Mouse (Mus musculus) limb, embryonic 10.5 days (tissue): ENCODE measurements at regions not wholly inside any gene's neighbourhood (a gene's known extent, or its start where the extent isn't known, plus 50 kb on each side); places are given as distances from the start of the nearest gene placed in this dataset.

Experiments used
- DNase-seq: peaks from one replicate; pipeline ENCODE4 v3.0.0-alpha.2; 2017; ENCODE audit warnings: low spot score
- H3K27ac ChIP-seq: fragments of 300-500 bp; sonication (generic); 2 replicates; pipeline ENCODE4 v1.5.1; 2016; ENCODE audit warnings: mild to moderate bottlenecking
- H3K27me3 ChIP-seq: fragments of 300-500 bp; sonication (generic); 2 replicates; pipeline ENCODE4 v1.6.1; 2016; ENCODE audit warnings: low read depth, mild to moderate bottlenecking; ENCODE audit not compliant: poor library complexity, severe bottlenecking
- H3K36me3 ChIP-seq: fragments of 300-500 bp; sonication (generic); 2 replicates; pipeline ENCODE4 v1.6.1; 2016; ENCODE audit warnings: mild to moderate bottlenecking, moderate library complexity
- H3K4me1 ChIP-seq: fragments of 300-500 bp; sonication (generic); 2 replicates; pipeline ENCODE4 v1.6.1; 2016
- H3K4me3 ChIP-seq: fragments of 300-500 bp; sonication (generic); 2 replicates; pipeline ENCODE4 v1.5.1; 2016; ENCODE audit warnings: mild to moderate bottlenecking, moderate library complexity
- H3K9me3 ChIP-seq: fragments of 300-500 bp; sonication (generic); replicated peaks from 2 replicates; pipeline ENCODE4 v1.6.1; 2016; ENCODE audit warnings: mild to moderate bottlenecking
- WGBS: fragments of 180-500 bp; shearing (Covaris S2); methylation state at CpG from one replicate; pipeline ENCODE4 v1.1.7; 2016; 5-methylcytosine and 5-hydroxymethylcytosine counted together

DNA sequence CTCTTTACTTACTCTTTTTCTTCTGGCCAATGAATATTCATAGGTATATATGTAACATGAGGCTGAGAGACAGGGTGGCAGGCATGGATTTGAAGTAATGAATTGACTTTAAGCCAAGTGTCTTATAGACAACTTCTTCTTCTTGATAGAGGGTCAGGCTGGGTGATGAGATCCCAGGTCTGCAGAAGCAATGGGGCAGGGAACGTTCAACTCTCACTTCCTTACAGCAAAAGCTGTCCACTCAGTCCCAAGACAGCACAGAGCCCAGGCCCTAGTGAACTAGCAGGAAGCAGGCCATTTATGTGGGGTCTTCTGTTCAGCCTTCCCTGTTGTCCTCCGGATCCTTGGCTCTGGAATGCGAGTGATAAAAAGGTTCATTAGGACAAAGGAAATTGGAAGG is 52.6 kb upstream of the Lclat1 start:
- Histone ChIP-seq H3K4me1 (peaks cover 21% of the 10 kb centered on the region), H3K36me3 (no peaks in the 10 kb centered on the region), H3K4me3 (no peak overlapping the region), H3K27ac (no peak overlapping the region), H3K9me3 (no peaks in the 10 kb centered on the region), H3K27me3 (no peaks in the 10 kb centered on the region)
- 70% methylated on average over 3 of the region's 3 CpGs for WGBS
- no peak for DNase-seq

DNA sequence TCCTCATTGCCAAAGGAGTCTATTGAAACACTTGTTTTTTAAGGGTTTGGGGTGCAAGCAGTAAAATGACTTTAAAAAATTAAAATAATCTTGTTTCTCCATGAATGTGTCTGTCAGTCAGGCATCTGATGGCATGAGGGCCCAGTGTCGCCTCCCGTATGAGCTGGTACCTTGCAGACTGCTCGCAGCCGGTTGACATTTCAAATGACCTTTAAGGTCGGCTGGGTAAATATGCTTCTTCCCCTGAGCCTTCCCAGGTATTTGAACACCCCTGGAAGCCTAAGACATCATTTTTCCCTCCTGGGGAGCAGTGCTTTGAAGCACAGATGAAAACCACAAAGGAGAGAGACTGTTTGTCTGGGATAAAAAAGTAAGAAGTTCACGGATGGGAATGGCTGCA is 52.2 kb upstream of the Lclat1 start:
- DNase-seq, result no peak
- Histone ChIP-seq H3K9me3 (no peaks in the 10 kb centered on the region), H3K36me3 (no peaks in the 10 kb centered on the region), H3K27ac (no peak overlapping the region), H3K4me3 (no peak overlapping the region), H3K4me1 (peaks cover 25% of the 10 kb centered on the region), H3K27me3 (no peaks in the 10 kb centered on the region)
- WGBS, result 71% methylated on average over 6 of the region's 6 CpGs

DNA sequence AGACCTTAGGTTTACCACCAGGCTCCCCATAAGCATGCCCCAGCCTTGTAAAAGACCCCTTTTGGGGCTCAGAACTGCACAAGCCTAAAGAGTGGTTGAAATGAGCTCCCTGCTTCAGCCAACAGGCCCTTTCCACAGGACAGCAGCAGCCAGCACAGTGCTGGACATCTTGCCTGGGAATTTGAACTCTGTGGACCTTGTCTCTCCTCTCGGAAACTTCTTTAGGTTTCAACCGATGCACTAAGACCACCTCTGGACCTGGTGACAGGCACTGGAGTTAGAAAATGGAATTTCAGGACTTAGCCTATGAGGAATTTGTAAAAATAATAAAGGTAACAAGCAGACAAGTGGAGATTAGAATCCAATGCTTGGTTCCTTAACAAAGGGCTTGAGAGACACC is 51.2 kb upstream of the Lclat1 start:
- Histone ChIP-seq H3K27ac (no peak overlapping the region), H3K4me3 (no peak overlapping the region), H3K4me1 (peaks cover 34% of the 10 kb centered on the region), H3K36me3 (no peaks in the 10 kb centered on the region), H3K27me3 (no peaks in the 10 kb centered on the region), H3K9me3 (no peaks in the 10 kb centered on the region)
- DNase-seq, result no peak
- 89% methylated on average over 2 of the region's 2 CpGs for WGBS
